Mouse (Mus musculus) macrophage (primary cell): ENCODE data around the gene Pxk. TPM values are rescaled to one million over a fixed set of nuclear protein-coding genes. Genes with fewer than 3 reads are reported as not detected.

Experiments
- H3K27ac ChIP-seq: fragments of 350-480 bp; formaldehyde crosslinking; 2 replicates; pipeline ENCODE4 v1.9.0; 2021
- H3K36me3 ChIP-seq: fragments of 350-480 bp; formaldehyde crosslinking; 2 replicates; pipeline ENCODE4 v1.9.0; 2021; ENCODE audit errors: inconsistent target
- H3K4me3 ChIP-seq: fragments of 350-480 bp; formaldehyde crosslinking; 2 replicates; pipeline ENCODE4 v1.9.0; 2021; ENCODE audit errors: inconsistent target
- H3K79me2 ChIP-seq: fragments of 350-480 bp; formaldehyde crosslinking; 2 replicates; pipeline ENCODE4 v1.9.0; 2021; ENCODE audit errors: inconsistent target
- WGBS: methylation state at CpG from one replicate; pipeline ENCODE4 v1.1.7; 2026; ENCODE audit warnings: inconsistent platforms; ENCODE audit not compliant: missing documents; 5-methylcytosine and 5-hydroxymethylcytosine counted together
- polyA plus RNA-seq: library from polyadenylated mRNA; stranded (reverse); fragments of 250-400 nt; gene quantifications from 3 replicates; pipeline ENCODE4 v1.2.4, GENCODE M21; 2018; ENCODE audit warnings: inconsistent platforms

The Pxk gene
- polyA plus RNA-seq, 1 experiment from 2014 or later = 34.0 TPM

GRCm38 (mm10) chr14:8145594-8146558 is 47.9 kb downstream of the Pxk start:
- H3K79me2 ChIP-seq = no peaks in the 10 kb centered on the region
- WGBS = 96% methylated on average over 12 of the region's 13 CpGs
- no peak overlapping the region for H3K27ac ChIP-seq
- peaks cover 85% of the 10 kb centered on the region for H3K36me3 ChIP-seq
- no peak overlapping the region for H3K4me3 ChIP-seq

DNA sequence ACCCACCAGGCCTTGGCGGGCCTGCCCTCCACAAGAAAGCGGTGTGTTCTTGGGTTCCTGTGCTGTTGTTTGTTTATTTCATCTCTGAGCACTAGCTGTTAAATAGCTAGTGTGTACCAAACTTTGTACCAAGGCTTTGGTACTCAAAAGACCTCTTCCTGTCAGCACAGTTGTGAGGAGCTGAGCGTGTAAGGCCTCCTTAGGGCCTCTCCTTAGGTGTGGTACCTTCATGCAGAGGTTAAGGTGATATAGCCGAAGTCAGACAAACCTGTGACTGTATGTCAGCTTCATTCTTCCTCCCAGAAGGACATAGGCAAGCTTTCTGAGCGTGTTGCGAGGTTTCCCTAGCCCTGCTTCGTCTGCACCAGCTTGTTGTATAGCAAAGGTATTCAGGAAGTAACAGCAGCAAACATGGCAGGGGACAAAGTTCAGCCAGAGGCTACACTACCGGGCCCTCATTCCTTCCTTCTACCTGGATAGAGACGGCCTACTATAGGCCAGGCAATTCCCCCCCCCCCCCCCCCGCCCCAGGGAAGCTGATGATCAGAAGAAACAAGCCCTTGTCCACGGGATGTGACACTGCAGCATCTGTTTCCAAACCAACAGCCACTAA is 48.7 kb downstream of the Pxk start:
- H3K79me2 ChIP-seq = no peaks in the 10 kb centered on the region
- H3K27ac ChIP-seq = no peak overlapping the region
- peaks cover 87% of the 10 kb centered on the region for H3K36me3 ChIP-seq
- no peak overlapping the region for H3K4me3 ChIP-seq
- 100% methylated on average over 7 of the region's 11 CpGs for WGBS

DNA sequence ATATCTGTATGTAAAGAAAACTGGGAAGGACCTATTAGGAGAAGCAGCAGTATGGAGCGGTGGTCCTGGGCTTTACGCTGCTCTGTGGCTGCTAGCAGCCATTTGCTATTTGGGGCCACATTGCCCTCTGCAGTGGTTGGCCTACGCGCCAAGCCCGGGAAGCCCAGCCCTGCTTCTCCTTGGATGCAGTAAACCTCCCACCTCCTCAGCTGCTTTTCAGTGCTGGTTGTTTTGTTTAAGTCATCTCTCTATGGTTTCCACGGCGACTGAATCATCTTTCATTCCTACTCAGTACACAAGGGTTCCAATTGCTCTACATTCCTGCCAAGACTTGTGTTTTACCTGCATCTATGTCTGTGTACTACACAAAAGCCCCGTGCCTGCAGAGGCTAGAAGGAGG is 50.8 kb downstream of the Pxk start:
- Histone ChIP-seq H3K79me2 (no peaks in the 10 kb centered on the region), H3K36me3 (peaks cover 79% of the 10 kb centered on the region), H3K4me3 (no peak overlapping the region), H3K27ac (no peak overlapping the region)
- 95% methylated on average over 8 of the region's 8 CpGs for WGBS

- Histone ChIP-seq H3K79me2 (no peaks in the 10 kb centered on the region), H3K36me3 (peaks cover 58% of the 10 kb centered on the region), H3K27ac (no peak overlapping the region), H3K4me3 (no peak overlapping the region)
- 95% methylated on average over 5 of the region's 5 CpGs for WGBS
Observed at GRCm38 (mm10) chr14:8151757-8152156, 53.7 kb downstream of the Pxk start.

DNA sequence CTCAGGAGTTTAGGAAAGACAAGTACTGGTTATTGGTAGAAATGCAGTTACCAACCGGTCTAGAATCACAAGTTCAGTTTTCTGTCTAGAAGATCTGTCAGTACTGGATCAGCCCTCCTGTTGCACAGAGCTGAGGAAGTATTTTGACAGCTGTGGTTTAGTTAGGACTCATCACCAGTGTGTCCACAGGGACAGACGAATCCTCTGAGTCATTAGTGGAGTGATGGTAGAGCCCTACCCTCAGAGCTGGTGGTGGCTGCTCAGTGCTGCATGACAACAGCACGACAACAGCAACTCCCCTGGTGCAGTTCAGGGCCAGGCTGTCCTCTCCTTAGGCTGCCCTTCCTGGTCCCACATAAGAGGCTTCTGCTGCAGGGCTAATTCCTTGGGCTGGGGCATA is 56.1 kb downstream of the Pxk start:
- 62% methylated on average over 3 of the region's 3 CpGs for WGBS
- Histone ChIP-seq H3K4me3 (no peak overlapping the region), H3K79me2 (no peaks in the 10 kb centered on the region), H3K27ac (no peak overlapping the region), H3K36me3 (peaks cover 55% of the 10 kb centered on the region)

GRCm38 (mm10) chr14:8156947-8157346 is 58.9 kb downstream of the Pxk start:
- WGBS = 47% methylated on average over 3 of the region's 3 CpGs
- no peak overlapping the region for H3K27ac ChIP-seq
- H3K4me3 ChIP-seq = no peak overlapping the region
- H3K79me2 ChIP-seq = no peaks in the 10 kb centered on the region
- H3K36me3 ChIP-seq = peaks cover 42% of the 10 kb centered on the region

DNA sequence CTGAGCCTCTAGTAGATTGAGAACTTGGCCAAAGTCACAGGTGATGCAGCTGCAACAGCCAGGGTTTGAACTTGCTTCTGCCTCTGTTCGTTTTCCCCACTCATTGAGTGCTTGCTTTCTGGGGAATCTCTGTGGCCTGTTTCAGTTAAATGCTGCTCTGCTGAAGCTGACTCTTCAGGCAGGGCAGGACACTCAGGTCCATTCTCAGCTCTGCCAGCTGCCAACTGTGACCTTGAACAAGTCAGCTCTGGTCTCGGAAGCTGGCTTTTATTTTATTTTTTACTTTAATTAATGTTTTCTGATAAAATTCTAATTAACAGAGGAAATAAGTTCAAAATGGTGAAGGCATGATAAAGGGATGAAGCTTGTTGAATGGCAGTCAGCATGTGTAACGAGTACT is 60.7 kb downstream of the Pxk start:
- WGBS = 94% methylated on average over 3 of the region's 3 CpGs
- no peak overlapping the region for H3K27ac ChIP-seq
- no peak overlapping the region for H3K4me3 ChIP-seq
- H3K79me2 ChIP-seq = no peaks in the 10 kb centered on the region
- H3K36me3 ChIP-seq = peaks cover 40% of the 10 kb centered on the region

GRCm38 (mm10) chr14:8159141-8159540 is 61.1 kb downstream of the Pxk start:
- no peaks in the 10 kb centered on the region for H3K79me2 ChIP-seq
- no peak overlapping the region for H3K27ac ChIP-seq
- no peak overlapping the region for H3K4me3 ChIP-seq
- H3K36me3 ChIP-seq = peaks cover 44% of the 10 kb centered on the region
- 94% methylated on average over 3 of the region's 3 CpGs for WGBS

- H3K79me2 ChIP-seq = no peaks in the 10 kb centered on the region
- WGBS = 86% methylated on average over 2 of the region's 2 CpGs
- peaks cover 68% of the 10 kb centered on the region for H3K36me3 ChIP-seq
- H3K4me3 ChIP-seq = no peak overlapping the region
- H3K27ac ChIP-seq = no peak overlapping the region
Observed at GRCm38 (mm10) chr14:8161777-8162176, 63.8 kb downstream of the Pxk start.

DNA sequence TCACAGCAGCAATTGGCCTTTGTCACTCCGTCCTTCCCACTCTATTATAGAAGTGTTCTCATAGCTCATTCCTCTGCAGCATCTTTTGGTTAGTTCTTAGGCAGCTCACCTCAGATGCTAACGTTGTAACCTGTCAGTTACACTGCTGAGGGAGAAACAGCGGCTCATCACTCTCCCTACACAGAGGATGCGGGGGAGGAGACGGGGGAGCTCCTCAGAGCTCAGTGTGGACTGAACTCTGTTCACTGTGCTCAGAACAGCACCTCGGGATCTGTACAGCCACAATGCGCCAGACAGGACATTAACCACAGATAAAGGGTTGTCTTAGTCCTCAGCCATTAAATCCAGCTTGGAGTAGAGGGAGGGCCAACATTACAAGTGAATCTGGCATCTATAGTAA is 66.5 kb downstream of the Pxk start:
- no peak overlapping the region for H3K27ac ChIP-seq
- H3K4me3 ChIP-seq = no peak overlapping the region
- H3K36me3 ChIP-seq = peaks cover 73% of the 10 kb centered on the region
- H3K79me2 ChIP-seq = no peaks in the 10 kb centered on the region
- 94% methylated on average over 7 of the region's 7 CpGs for WGBS

- WGBS = 0% methylated on average over 64 of the region's 64 CpGs
- Histone ChIP-seq H3K36me3 (peaks cover 21% of the 10 kb centered on the region), H3K79me2 (peaks cover 17% of the 10 kb centered on the region), H3K27ac (peak within 1 kb of the TSS; percentile 67), H3K4me3 (peak within 1 kb of the TSS; percentile 65)
Observed at GRCm38 (mm10) chr14:8172507-8173410, 74.7 kb downstream of the Pxk start, which contains the start of gene Pdhb. Gene Pdhb, minus strand, starts transcription at chr14:8173025.

- H3K27ac ChIP-seq = peak overlapping the region; percentile 67
- H3K4me3 ChIP-seq = peak overlapping the region; percentile 41
- WGBS = 23% methylated on average over 5 of the region's 7 CpGs
- peaks cover 17% of the 10 kb centered on the region for H3K79me2 ChIP-seq
- H3K36me3 ChIP-seq = peaks cover 15% of the 10 kb centered on the region; the same call in 1 of the 2 replicates
Observed at GRCm38 (mm10) chr14:8173542-8174250, 75.7 kb downstream of the Pxk start.

DNA sequence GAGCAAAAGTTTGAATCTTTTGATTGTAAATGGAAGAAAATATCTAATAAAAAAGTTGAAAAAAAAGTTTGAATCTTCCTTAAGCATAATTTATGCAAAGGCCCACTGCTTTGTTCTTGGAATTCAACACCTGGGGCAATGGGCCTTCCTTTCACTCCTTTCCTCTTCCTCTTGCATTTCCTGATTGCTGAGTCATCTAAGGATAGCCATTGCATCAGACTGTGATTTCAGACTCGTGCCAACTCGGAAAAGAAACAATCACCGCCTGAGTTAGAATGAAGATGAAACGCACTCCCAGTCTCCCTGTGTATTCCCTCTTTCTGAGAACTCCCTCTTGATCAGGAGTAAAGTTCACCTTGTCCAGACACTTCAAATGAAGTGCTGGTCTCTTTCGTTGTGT is 76.6 kb downstream of the Pxk start:
- Histone ChIP-seq H3K79me2 (peaks cover 17% of the 10 kb centered on the region), H3K4me3 (no peak overlapping the region), H3K27ac (no peak overlapping the region), H3K36me3 (peaks cover 5% of the 10 kb centered on the region; the same call in 1 of the 2 replicates)
- 65% methylated on average over 5 of the region's 5 CpGs for WGBS

- Histone ChIP-seq H3K36me3 (no peaks in the 10 kb centered on the region), H3K4me3 (no peak overlapping the region), H3K79me2 (peaks cover 13% of the 10 kb centered on the region), H3K27ac (no peak overlapping the region)
- WGBS = 49% methylated on average over 5 of the region's 5 CpGs
Observed at GRCm38 (mm10) chr14:8176251-8176650, 78.2 kb downstream of the Pxk start.
